Mouse (Mus musculus): ENCODE measurements around the gene Shc3. TPM values are rescaled to one million over a fixed set of nuclear protein-coding genes. Genes with fewer than 3 reads are reported as not detected.

The Shc3 gene
- 0.07 TPM in 1 of 2 replicates, not detected in the other for polyA plus RNA-seq (2015; fragmentation: Nextera tagmentation; extraction: Ambion mirVana)

- no peak within 1 kb of the TSS for H3K27ac ChIP-seq (replicated peaks)
- peaks cover 93% of the 10 kb centered on the region for H3K27me3 ChIP-seq
- no peak for ATAC-seq (ENCODE audit: insufficient read depth)
- H3K9ac ChIP-seq, result no peak within 1 kb of the TSS
- no peaks in the 10 kb centered on the region for H3K36me3 ChIP-seq (replicated peaks)
- 0 out of 2 replicates have a peak within 1 kb of the TSS, but pooled peaks have one; percentile 12 for H3K4me3 ChIP-seq (replicated peaks)
- H3K9me3 ChIP-seq (replicated peaks), result no peaks in the 10 kb centered on the region
- no peaks in the 10 kb centered on the region; the same call in 1 of the 2 replicates for H3K4me1 ChIP-seq (replicated peaks)
- H3K4me2 ChIP-seq, result peak within 1 kb of the TSS; percentile 33
- under 1% methylated on average over 36 of the region's 36 CpGs for WGBS (ENCODE audit: insufficient replicate concordance)
These were observed at the start of gene Shc3 for GRCm38 (mm10) chr13:51568911-51569684. Gene Shc3 (minus strand): TSS chr13:51569419.

DNA sequence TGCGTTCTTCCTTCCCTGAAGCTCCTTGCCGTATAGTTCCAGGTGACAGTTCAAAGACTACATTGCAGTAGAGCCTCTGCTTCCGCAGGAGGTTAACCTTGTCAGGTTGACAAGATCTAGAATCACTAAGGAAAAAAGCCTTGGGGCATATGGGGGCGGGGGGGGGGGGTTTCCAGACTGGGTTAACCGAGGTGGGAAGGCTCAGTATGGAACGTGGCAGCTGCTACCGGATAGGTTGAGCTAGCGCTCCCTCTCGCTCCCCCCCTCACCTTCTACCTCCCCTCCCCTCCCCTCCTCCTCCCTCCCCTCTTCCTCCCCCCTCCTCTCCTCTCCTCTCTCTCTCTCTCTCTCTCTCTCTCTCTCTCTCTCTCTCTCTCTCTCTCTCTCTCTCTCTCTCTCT is 49.4 kb upstream of the Shc3 start:
- Histone ChIP-seq H3K9me3 (replicated peaks) (no peaks in the 10 kb centered on the region), H3K4me1 (replicated peaks) (no peaks in the 10 kb centered on the region; the same call in 1 of the 2 replicates), H3K27me3 (no peaks in the 10 kb centered on the region; the same call in 1 of the 2 replicates), H3K4me2 (no peak overlapping the region), H3K4me3 (replicated peaks) (no peak overlapping the region), H3K27ac (replicated peaks) (no peak overlapping the region), H3K36me3 (replicated peaks) (no peaks in the 10 kb centered on the region), H3K9ac (no peak overlapping the region)
- 13% methylated on average over 7 of the region's 9 CpGs for WGBS (ENCODE audit: insufficient replicate concordance)
- ATAC-seq (ENCODE audit: insufficient read depth), result no peak

DNA sequence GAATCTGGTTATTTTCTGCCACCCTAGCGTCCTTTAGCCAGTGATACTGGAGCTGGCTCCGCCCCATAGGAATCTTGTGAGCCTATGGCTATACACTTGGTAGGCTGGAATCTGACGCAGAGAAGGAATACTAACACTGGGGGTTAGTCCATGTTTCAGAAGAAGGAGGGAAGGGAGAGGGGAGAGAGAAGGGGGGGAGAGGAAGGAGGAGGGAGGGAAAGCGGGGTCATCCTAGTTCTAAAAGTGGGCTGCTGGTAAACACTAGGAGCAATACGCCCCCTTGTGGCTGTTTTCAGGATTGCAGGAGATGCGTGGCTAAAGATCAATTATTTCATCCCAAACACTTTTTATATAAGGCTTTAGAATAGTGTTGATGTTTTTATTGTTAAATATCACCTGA is 48.6 kb upstream of the Shc3 start:
- no peak for ATAC-seq (ENCODE audit: insufficient read depth)
- H3K4me2 ChIP-seq, result no peak overlapping the region
- H3K4me3 ChIP-seq (replicated peaks), result no peak overlapping the region
- no peak overlapping the region for H3K27ac ChIP-seq (replicated peaks)
- 20% methylated on average over 6 of the region's 6 CpGs for WGBS (ENCODE audit: insufficient replicate concordance)
- no peaks in the 10 kb centered on the region for H3K36me3 ChIP-seq (replicated peaks)
- no peaks in the 10 kb centered on the region; the same call in 1 of the 2 replicates for H3K4me1 ChIP-seq (replicated peaks)
- H3K9ac ChIP-seq, result no peak overlapping the region
- H3K9me3 ChIP-seq (replicated peaks), result no peaks in the 10 kb centered on the region
- peaks cover 2% of the 10 kb centered on the region; the same call in 1 of the 2 replicates for H3K27me3 ChIP-seq

- no peak overlapping the region for H3K4me3 ChIP-seq (replicated peaks)
- H3K4me1 ChIP-seq (replicated peaks), result no peaks in the 10 kb centered on the region; the same call in 1 of the 2 replicates
- ATAC-seq (ENCODE audit: insufficient read depth), result no peak
- no peak overlapping the region for H3K9ac ChIP-seq
- H3K36me3 ChIP-seq (replicated peaks), result no peaks in the 10 kb centered on the region
- 36% methylated on average over 1 of the region's 1 CpGs for WGBS (ENCODE audit: insufficient replicate concordance)
- no peak overlapping the region for H3K27ac ChIP-seq (replicated peaks)
- H3K9me3 ChIP-seq (replicated peaks), result no peaks in the 10 kb centered on the region
- peaks cover 6% of the 10 kb centered on the region; the same call in 1 of the 2 replicates for H3K27me3 ChIP-seq
- H3K4me2 ChIP-seq, result no peak overlapping the region
These were observed 48.1 kb upstream of the Shc3 start for GRCm38 (mm10) chr13:51617306-51617705.

DNA sequence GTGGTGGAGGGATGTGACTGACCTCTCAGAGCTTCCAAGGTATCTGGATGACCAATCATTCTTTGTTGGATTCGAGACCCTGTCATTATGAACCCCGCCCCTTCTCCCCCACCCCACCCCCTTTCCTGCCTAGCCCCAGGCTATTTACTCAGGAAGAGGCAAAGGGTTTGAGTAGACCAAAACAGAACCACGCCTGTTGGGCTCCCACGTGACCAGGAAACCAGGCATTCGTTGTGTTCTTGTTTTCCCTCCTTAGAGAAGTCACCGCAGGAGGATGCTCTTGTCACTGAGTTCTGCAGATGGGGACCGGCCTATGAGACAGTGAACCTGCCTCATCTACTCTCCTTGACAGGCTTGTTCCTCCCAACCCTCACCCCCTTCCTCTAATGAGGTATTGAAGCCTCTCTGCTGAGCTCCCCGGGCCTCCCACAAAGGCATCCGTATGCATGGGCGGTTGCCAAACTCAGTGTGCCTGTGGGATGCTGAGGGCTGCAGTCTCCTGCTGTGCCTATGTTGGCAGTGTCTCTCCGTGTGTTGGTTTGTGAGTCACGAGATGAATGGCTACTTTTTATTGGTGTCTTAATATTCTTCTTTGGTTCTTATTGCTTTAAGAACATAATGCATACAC is 47.3 kb upstream of the Shc3 start:
- Histone ChIP-seq H3K9me3 (replicated peaks) (no peaks in the 10 kb centered on the region), H3K27ac (replicated peaks) (no peak overlapping the region), H3K9ac (no peak overlapping the region), H3K36me3 (replicated peaks) (no peaks in the 10 kb centered on the region), H3K4me1 (replicated peaks) (no peaks in the 10 kb centered on the region; the same call in 1 of the 2 replicates), H3K4me3 (replicated peaks) (no peak overlapping the region), H3K27me3 (peaks cover 6% of the 10 kb centered on the region; the same call in 1 of the 2 replicates), H3K4me2 (no peak overlapping the region)
- 18% methylated on average over 12 of the region's 12 CpGs for WGBS (ENCODE audit: insufficient replicate concordance)
- ATAC-seq (ENCODE audit: insufficient read depth), result no peak

DNA sequence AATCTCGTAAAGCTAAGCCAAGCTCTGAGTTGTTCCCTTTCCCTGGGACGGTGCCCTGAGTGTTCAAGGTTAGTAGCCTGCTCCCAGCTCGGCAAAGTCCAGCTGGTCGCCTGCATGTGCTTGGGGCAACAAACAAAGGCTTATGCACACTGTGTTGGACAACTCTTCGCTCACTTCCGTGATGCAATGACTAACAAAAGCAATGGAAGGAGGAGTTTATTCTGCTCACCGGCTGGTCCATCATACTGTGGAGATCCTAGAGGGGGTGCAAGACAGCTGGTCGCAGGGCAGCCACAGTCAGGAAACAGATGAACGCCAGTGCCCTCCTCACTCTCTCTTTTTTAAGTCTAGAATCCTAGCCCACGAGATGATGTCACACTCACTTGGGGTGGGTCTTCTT is 46.6 kb upstream of the Shc3 start:
- no peak overlapping the region for H3K27ac ChIP-seq (replicated peaks)
- no peak overlapping the region for H3K4me3 ChIP-seq (replicated peaks)
- peaks cover 6% of the 10 kb centered on the region for H3K27me3 ChIP-seq
- H3K4me1 ChIP-seq (replicated peaks), result no peaks in the 10 kb centered on the region; the same call in 1 of the 2 replicates
- no peaks in the 10 kb centered on the region for H3K36me3 ChIP-seq (replicated peaks)
- ATAC-seq (ENCODE audit: insufficient read depth), result no peak
- 42% methylated on average over 10 of the region's 10 CpGs for WGBS (ENCODE audit: insufficient replicate concordance)
- no peak overlapping the region for H3K9ac ChIP-seq
- no peak overlapping the region for H3K4me2 ChIP-seq
- H3K9me3 ChIP-seq (replicated peaks), result no peaks in the 10 kb centered on the region

GRCm38 (mm10) chr13:51611500-51611899 is 42.3 kb upstream of the Shc3 start:
- Histone ChIP-seq H3K36me3 (replicated peaks) (no peaks in the 10 kb centered on the region), H3K27ac (replicated peaks) (no peak overlapping the region), H3K9ac (no peak overlapping the region), H3K27me3 (peaks cover 10% of the 10 kb centered on the region), H3K4me2 (no peak overlapping the region), H3K4me1 (replicated peaks) (no peaks in the 10 kb centered on the region; the same call in 1 of the 2 replicates), H3K9me3 (replicated peaks) (no peaks in the 10 kb centered on the region), H3K4me3 (replicated peaks) (no peak overlapping the region)
- WGBS (ENCODE audit: insufficient replicate concordance), result 56% methylated on average over 5 of the region's 5 CpGs
- ATAC-seq (ENCODE audit: insufficient read depth), result no peak

- 30% methylated on average over 9 of the region's 9 CpGs for WGBS (ENCODE audit: insufficient replicate concordance)
- Histone ChIP-seq H3K4me3 (replicated peaks) (no peak overlapping the region), H3K27ac (replicated peaks) (no peak overlapping the region), H3K36me3 (replicated peaks) (no peaks in the 10 kb centered on the region), H3K4me2 (no peak overlapping the region), H3K27me3 (peaks cover 10% of the 10 kb centered on the region), H3K4me1 (replicated peaks) (no peaks in the 10 kb centered on the region; the same call in 1 of the 2 replicates), H3K9ac (no peak overlapping the region), H3K9me3 (replicated peaks) (no peaks in the 10 kb centered on the region)
- no peak for ATAC-seq (ENCODE audit: insufficient read depth)
These were observed 41.8 kb upstream of the Shc3 start for GRCm38 (mm10) chr13:51611060-51611459.

DNA sequence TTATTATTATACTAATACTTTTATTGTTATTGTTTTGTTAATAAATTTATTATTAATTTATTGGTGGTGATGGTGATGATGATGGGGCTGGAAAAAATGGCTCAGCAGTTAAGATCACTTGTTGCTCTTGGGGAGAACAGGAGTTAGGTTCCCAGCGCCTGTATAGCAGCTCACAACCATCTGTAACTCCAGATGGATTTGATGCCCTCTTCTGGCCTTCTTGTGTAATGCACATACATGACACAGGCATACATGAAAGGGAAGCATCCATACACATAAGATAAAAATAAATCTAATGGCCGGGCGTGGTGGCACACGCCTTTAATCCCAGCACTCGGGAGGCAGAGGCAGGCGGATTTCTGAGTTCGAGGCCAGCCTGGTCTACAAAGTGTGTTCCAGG is 40.0 kb upstream of the Shc3 start:
- Histone ChIP-seq H3K4me2 (no peak overlapping the region), H3K27me3 (peaks cover 10% of the 10 kb centered on the region), H3K9ac (no peak overlapping the region), H3K27ac (replicated peaks) (no peak overlapping the region), H3K9me3 (replicated peaks) (no peaks in the 10 kb centered on the region), H3K36me3 (replicated peaks) (no peaks in the 10 kb centered on the region), H3K4me3 (replicated peaks) (no peak overlapping the region), H3K4me1 (replicated peaks) (no peaks in the 10 kb centered on the region)
- 80% methylated on average over 7 of the region's 7 CpGs for WGBS (ENCODE audit: insufficient replicate concordance)
- ATAC-seq (ENCODE audit: insufficient read depth), result no peak

- H3K9ac ChIP-seq, result no peak overlapping the region
- H3K36me3 ChIP-seq (replicated peaks), result no peaks in the 10 kb centered on the region
- no peaks in the 10 kb centered on the region for H3K9me3 ChIP-seq (replicated peaks)
- H3K4me1 ChIP-seq (replicated peaks), result no peaks in the 10 kb centered on the region
- WGBS (ENCODE audit: insufficient replicate concordance), result 35% methylated on average over 4 of the region's 4 CpGs
- H3K27ac ChIP-seq (replicated peaks), result no peak overlapping the region
- H3K4me3 ChIP-seq (replicated peaks), result no peak overlapping the region
- H3K27me3 ChIP-seq, result no peaks in the 10 kb centered on the region
- no peak for ATAC-seq (ENCODE audit: insufficient read depth)
- no peak overlapping the region for H3K4me2 ChIP-seq
These were observed 34.6 kb upstream of the Shc3 start for GRCm38 (mm10) chr13:51603894-51604244.

DNA sequence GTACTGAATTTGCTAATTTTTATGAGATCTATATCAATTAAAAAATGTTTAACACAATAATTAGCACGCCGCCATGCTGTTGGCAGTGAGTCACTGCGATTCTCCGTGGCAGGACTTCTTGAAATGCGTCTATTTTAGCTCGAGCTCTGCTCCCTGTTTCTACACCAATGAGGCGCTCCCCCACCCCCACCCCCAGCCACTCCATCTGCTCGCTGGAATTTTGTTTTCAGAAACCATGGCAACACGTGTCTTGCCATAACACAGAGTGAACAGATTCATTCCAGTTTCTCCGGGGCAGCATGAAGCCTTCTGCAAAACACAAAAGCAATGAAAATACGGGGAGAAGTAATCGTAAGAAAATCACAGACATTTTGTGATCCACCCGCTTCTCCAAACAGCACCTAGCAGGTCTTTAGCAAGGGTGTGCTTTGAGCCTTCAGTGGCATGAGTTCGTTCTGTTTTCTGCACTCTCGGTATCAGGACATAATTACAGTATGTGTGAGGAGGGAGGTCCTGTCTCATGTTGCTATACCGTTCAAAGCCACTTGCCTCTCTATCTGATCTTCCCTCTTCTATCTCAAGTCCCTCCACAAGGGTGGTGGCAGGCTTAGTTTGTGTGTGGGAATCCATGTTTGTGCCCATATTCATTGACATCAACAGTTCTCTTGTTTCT is 34.1 kb upstream of the Shc3 start:
- H3K4me3 ChIP-seq (replicated peaks), result no peak overlapping the region
- WGBS (ENCODE audit: insufficient replicate concordance), result 42% methylated on average over 16 of the region's 16 CpGs
- no peaks in the 10 kb centered on the region for H3K9me3 ChIP-seq (replicated peaks)
- H3K9ac ChIP-seq, result no peak overlapping the region
- H3K4me1 ChIP-seq (replicated peaks), result no peaks in the 10 kb centered on the region
- no peaks in the 10 kb centered on the region for H3K36me3 ChIP-seq (replicated peaks)
- H3K27me3 ChIP-seq, result no peaks in the 10 kb centered on the region
- no peak for ATAC-seq (ENCODE audit: insufficient read depth)
- H3K27ac ChIP-seq (replicated peaks), result no peak overlapping the region
- H3K4me2 ChIP-seq, result no peak overlapping the region
